Mouse (Mus musculus) spleen, adult 18-20 months (tissue): ENCODE results near the gene Zc3h8.

Experiments
- DNase-seq, 2 experiments: peaks; one replicate each; pipeline ENCODE4 v3.0.0; 2022; ENCODE audit warnings: mixed read lengths in 2 of 2

Zc3h8 gene

GRCm38 (mm10) chr2:128943538-128944528 lies at the start of gene Zc3h8:
Zc3h8 (minus strand) TSS chr2:128944077.
- peak; percentile 95 to 96 for DNase-seq

- DNase-seq, result no peak
These were observed 40.9 kb upstream of the Zc3h8 start for GRCm38 (mm10) chr2:128984746-128985145.

- no peak for DNase-seq
These were observed 31.7 kb upstream of the Zc3h8 start for GRCm38 (mm10) chr2:128975572-128975971.

- no peak for DNase-seq
These were observed 28.4 kb upstream of the Zc3h8 start for GRCm38 (mm10) chr2:128972301-128972700.

GRCm38 (mm10) chr2:128968475-128969083 lies 24.7 kb upstream of the Zc3h8 start:
- DNase-seq, result no peak

GRCm38 (mm10) chr2:128967661-128968441 lies 24.0 kb upstream of the Zc3h8 start, which contains the start of gene Gm10762:
Gm10762 (minus strand) TSS chr2:128967725.
- DNase-seq, result peak; percentile 75 to 82

- peak; percentile 96 to 98 for DNase-seq
These were observed 23.0 kb upstream of the Zc3h8 start, which contains the start of gene Zc3h6 for GRCm38 (mm10) chr2:128966641-128967580. Zc3h6 (plus strand) TSS chr2:128967402.

- no peak for DNase-seq
These were observed 22.4 kb upstream of the Zc3h8 start for GRCm38 (mm10) chr2:128966236-128966635.

GRCm38 (mm10) chr2:128965505-128966105 lies 21.7 kb upstream of the Zc3h8 start:
- no peak for DNase-seq

GRCm38 (mm10) chr2:128954186-128954585 lies 10.3 kb upstream of the Zc3h8 start:
- no peak for DNase-seq

- DNase-seq, result no peak
These were observed 4.2 kb upstream of the Zc3h8 start for GRCm38 (mm10) chr2:128947962-128948588.

GRCm38 (mm10) chr2:128936256-128936655 lies 7.6 kb downstream of the Zc3h8 start:
- no peak for DNase-seq

- no peak for DNase-seq
These were observed 13.2 kb downstream of the Zc3h8 start for GRCm38 (mm10) chr2:128930704-128931103.

GRCm38 (mm10) chr2:128928446-128928845 lies 15.4 kb downstream of the Zc3h8 start:
- DNase-seq, result no peak

GRCm38 (mm10) chr2:128924799-128925198 lies 19.1 kb downstream of the Zc3h8 start:
- DNase-seq, result no peak

GRCm38 (mm10) chr2:128916528-128916927 lies 27.3 kb downstream of the Zc3h8 start:
- no peak for DNase-seq

GRCm38 (mm10) chr2:128914978-128915377 lies 28.9 kb downstream of the Zc3h8 start:
- no peak for DNase-seq

- no peak for DNase-seq
These were observed 40.2 kb downstream of the Zc3h8 start for GRCm38 (mm10) chr2:128903661-128904060.

GRCm38 (mm10) chr2:128902843-128903242 lies 41.0 kb downstream of the Zc3h8 start:
- no peak for DNase-seq

- DNase-seq, result no peak
These were observed 51.6 kb downstream of the Zc3h8 start for GRCm38 (mm10) chr2:128892180-128892721.
